Mouse (Mus musculus): ENCODE data around the gene Tspan5. TPM values are rescaled to one million over a fixed set of nuclear protein-coding genes. Genes with fewer than 3 reads are reported as not detected.

Gene Tspan5
- polyA plus RNA-seq, 1 experiment from 2014 or later, result 25.3 TPM

- Histone ChIP-seq H3K4me1 (peaks cover 28% of the 10 kb centered on the region), H3K4me3 (no peak overlapping the region), H3K27me3 (ENCODE audit: poor library complexity, severe bottlenecking) (no peaks in the 10 kb centered on the region), H3K9me3 (no peaks in the 10 kb centered on the region), H3K36me3 (replicated peaks) (no peaks in the 10 kb centered on the region), H3K27ac (no peak overlapping the region)
- 95% methylated on average over 5 of the region's 5 CpGs for WGBS
- DNase-seq (ENCODE audit: extremely low spot score, low spot score), result no peak
These were observed 5.0 kb downstream of the Tspan5 start for GRCm38 (mm10) chr3:138747035-138747434.

GRCm38 (mm10) chr3:138747985-138748384 is 6.0 kb downstream of the Tspan5 start:
- H3K9me3 ChIP-seq, result no peaks in the 10 kb centered on the region
- H3K27me3 ChIP-seq (ENCODE audit: poor library complexity, severe bottlenecking), result no peaks in the 10 kb centered on the region
- H3K36me3 ChIP-seq (replicated peaks), result no peaks in the 10 kb centered on the region
- peaks cover 38% of the 10 kb centered on the region for H3K4me1 ChIP-seq
- 95% methylated on average over 5 of the region's 5 CpGs for WGBS
- H3K27ac ChIP-seq, result no peak overlapping the region
- no peak for DNase-seq (ENCODE audit: extremely low spot score, low spot score)
- no peak overlapping the region for H3K4me3 ChIP-seq

DNA sequence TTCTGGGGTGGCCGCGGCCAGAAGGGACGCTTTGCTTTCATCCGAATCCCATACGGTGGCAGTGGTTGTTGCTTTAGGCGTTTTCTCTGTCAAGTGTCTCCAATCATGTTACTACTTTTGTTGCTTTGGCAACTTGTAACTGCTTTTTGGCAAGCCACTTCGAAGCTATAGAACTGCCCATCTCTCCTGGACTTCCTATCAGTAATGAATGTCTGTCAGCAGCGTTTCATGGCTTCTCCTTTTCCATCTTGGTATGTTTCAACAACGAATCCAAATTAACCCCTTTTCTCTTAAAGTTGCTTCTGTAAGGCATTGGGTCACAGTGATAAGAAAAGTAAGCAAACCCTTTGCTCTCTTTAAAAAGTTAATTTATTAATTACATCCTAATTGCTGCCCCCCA is 7.7 kb downstream of the Tspan5 start:
- peaks cover 30% of the 10 kb centered on the region for H3K4me1 ChIP-seq

DNA sequence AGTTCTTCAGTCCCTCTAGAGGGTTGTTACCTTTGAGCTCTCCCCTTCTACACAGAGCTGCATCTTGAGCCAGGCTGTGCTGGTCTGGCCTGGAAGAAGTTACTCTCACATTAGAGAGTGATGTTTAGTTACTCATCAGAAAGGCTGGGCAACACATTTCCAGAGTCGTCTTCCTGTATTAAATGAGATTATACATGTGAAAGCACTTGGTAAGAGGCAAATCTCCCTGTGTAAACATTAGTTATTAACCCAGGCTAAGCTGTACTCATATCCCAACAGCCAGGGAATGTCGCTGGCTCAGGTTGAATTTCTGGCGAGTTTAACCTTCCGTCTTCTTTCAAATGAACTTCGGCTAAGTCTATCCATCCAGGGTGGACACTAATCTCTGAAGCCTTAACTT is 9.3 kb downstream of the Tspan5 start:
- no peak overlapping the region for H3K4me3 ChIP-seq
- H3K27ac ChIP-seq, result no peak overlapping the region
- no peak for DNase-seq (ENCODE audit: extremely low spot score, low spot score)
- H3K4me1 ChIP-seq, result peaks cover 23% of the 10 kb centered on the region
- WGBS, result 88% methylated on average over 5 of the region's 5 CpGs
- H3K36me3 ChIP-seq (replicated peaks), result no peaks in the 10 kb centered on the region
- no peaks in the 10 kb centered on the region for H3K27me3 ChIP-seq (ENCODE audit: poor library complexity, severe bottlenecking)
- no peaks in the 10 kb centered on the region for H3K9me3 ChIP-seq

More for the DNA sequence above, 7.7 kb downstream of the Tspan5 start:
- 89% methylated on average over 9 of the region's 9 CpGs for WGBS
- Histone ChIP-seq H3K27ac (peak overlapping the region; percentile 30; the same call in 1 of the 2 replicates), H3K27me3 (ENCODE audit: poor library complexity, severe bottlenecking) (no peaks in the 10 kb centered on the region), H3K9me3 (no peaks in the 10 kb centered on the region), H3K36me3 (replicated peaks) (no peaks in the 10 kb centered on the region), H3K4me3 (no peak overlapping the region)
- DNase-seq (ENCODE audit: extremely low spot score, low spot score), result no peak

DNA sequence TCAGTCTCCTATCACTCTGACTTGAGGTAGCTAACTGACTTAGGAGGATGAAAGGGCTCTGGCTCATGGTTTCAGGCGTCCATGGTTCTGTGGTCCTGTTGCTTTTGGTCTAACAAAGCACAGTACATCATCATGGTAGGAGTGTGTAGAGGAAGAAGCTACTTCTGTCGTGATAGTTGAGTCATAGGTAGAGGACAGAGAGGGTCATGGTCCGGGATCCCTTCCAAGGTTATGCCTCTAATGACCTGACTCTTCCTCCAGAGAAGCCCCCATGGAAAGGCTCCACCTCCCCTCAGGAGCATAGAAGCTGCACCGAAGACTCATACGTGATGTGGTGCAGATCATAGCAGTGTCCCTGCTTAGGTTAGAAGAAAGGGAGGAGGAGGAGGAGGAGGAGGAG is 10.1 kb downstream of the Tspan5 start:
- 80% methylated on average over 5 of the region's 5 CpGs for WGBS
- no peak overlapping the region for H3K27ac ChIP-seq
- peaks cover 23% of the 10 kb centered on the region for H3K4me1 ChIP-seq
- DNase-seq (ENCODE audit: extremely low spot score, low spot score), result no peak
- 0 out of 2 replicates have a peak, but pooled peaks cover 4% of the 10 kb centered on the region for H3K36me3 ChIP-seq (replicated peaks)
- no peaks in the 10 kb centered on the region for H3K9me3 ChIP-seq
- no peak overlapping the region for H3K4me3 ChIP-seq
- no peaks in the 10 kb centered on the region for H3K27me3 ChIP-seq (ENCODE audit: poor library complexity, severe bottlenecking)

- Histone ChIP-seq H3K27me3 (ENCODE audit: poor library complexity, severe bottlenecking) (no peaks in the 10 kb centered on the region), H3K27ac (no peak overlapping the region), H3K4me3 (no peak overlapping the region), H3K36me3 (replicated peaks) (0 out of 2 replicates have a peak, but pooled peaks cover 5% of the 10 kb centered on the region), H3K4me1 (peaks cover 23% of the 10 kb centered on the region), H3K9me3 (no peaks in the 10 kb centered on the region)
- no peak for DNase-seq (ENCODE audit: extremely low spot score, low spot score)
- 85% methylated on average over 3 of the region's 3 CpGs for WGBS
These were observed 10.8 kb downstream of the Tspan5 start for GRCm38 (mm10) chr3:138752769-138753168.

DNA sequence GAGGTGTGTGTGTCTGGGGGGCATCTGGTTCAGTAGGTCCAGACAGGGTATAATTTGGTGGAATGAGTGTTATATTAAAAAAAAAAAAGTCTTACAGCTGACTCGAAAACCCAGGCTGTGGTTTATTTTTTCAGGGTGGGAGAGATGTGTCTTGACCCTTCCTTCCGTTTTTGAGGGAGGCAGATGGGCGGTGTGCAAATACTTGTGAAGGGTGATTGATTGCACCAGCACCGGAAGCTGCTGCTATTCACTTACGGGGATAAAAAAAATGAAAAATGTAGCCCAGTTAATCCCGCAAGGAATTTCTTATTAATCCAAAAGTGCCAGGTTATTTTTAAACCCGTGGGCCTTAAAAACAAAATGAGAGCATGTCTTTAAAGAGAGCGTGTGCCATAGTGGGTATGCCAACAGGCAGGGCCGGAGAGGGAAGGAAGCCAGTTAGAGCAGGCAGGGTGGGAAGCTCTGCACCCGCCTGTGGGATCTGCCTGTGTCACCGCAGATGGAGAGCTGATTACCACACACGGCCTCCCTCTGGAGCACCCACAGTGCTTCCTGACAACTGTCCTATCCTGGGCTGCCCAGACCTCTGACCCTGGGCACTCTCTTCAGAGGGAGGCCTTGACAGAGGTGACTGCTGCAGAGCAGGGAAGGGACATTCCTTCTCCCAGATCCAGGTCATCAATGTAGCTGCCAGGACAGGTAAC is 11.3 kb downstream of the Tspan5 start:
- 0 out of 2 replicates have a peak overlapping the region, but pooled peaks have one; percentile 40 for H3K27ac ChIP-seq
- H3K27me3 ChIP-seq (ENCODE audit: poor library complexity, severe bottlenecking), result no peaks in the 10 kb centered on the region
- 0 out of 2 replicates have a peak, but pooled peaks cover 5% of the 10 kb centered on the region for H3K36me3 ChIP-seq (replicated peaks)
- WGBS, result 59% methylated on average over 12 of the region's 12 CpGs
- H3K4me3 ChIP-seq, result no peak overlapping the region
- H3K4me1 ChIP-seq, result peaks cover 24% of the 10 kb centered on the region
- H3K9me3 ChIP-seq, result no peaks in the 10 kb centered on the region
- DNase-seq (ENCODE audit: extremely low spot score, low spot score), result no peak

- Histone ChIP-seq H3K27me3 (ENCODE audit: poor library complexity, severe bottlenecking) (no peaks in the 10 kb centered on the region), H3K4me3 (no peak overlapping the region), H3K4me1 (peaks cover 34% of the 10 kb centered on the region), H3K9me3 (no peaks in the 10 kb centered on the region), H3K27ac (no peak overlapping the region), H3K36me3 (replicated peaks) (0 out of 2 replicates have a peak, but pooled peaks cover 5% of the 10 kb centered on the region)
- WGBS, result 95% methylated on average over 5 of the region's 5 CpGs
- DNase-seq (ENCODE audit: extremely low spot score, low spot score), result no peak
These were observed 12.3 kb downstream of the Tspan5 start for GRCm38 (mm10) chr3:138754328-138754727.

- Histone ChIP-seq H3K36me3 (replicated peaks) (0 out of 2 replicates have a peak, but pooled peaks cover 5% of the 10 kb centered on the region), H3K4me3 (no peak overlapping the region), H3K27ac (no peak overlapping the region), H3K27me3 (ENCODE audit: poor library complexity, severe bottlenecking) (no peaks in the 10 kb centered on the region), H3K4me1 (peaks cover 50% of the 10 kb centered on the region), H3K9me3 (no peaks in the 10 kb centered on the region)
- no peak for DNase-seq (ENCODE audit: extremely low spot score, low spot score)
- 95% methylated on average over 2 of the region's 2 CpGs for WGBS
These were observed 15.3 kb downstream of the Tspan5 start for GRCm38 (mm10) chr3:138757283-138757682.

- no peaks in the 10 kb centered on the region for H3K27me3 ChIP-seq (ENCODE audit: poor library complexity, severe bottlenecking)
These were observed 18.1 kb downstream of the Tspan5 start for GRCm38 (mm10) chr3:138759968-138760684.

GRCm38 (mm10) chr3:138760685-138761119 is 18.7 kb downstream of the Tspan5 start:
- 69% methylated on average over 11 of the region's 11 CpGs for WGBS
- no peak for DNase-seq (ENCODE audit: extremely low spot score, low spot score)
- Histone ChIP-seq H3K36me3 (replicated peaks) (peaks cover 17% of the 10 kb centered on the region; the same call in 1 of the 2 replicates), H3K27ac (peak overlapping the region; percentile 58; the same call in 1 of the 2 replicates), H3K4me3 (no peak overlapping the region), H3K27me3 (ENCODE audit: poor library complexity, severe bottlenecking) (no peaks in the 10 kb centered on the region), H3K4me1 (peaks cover 35% of the 10 kb centered on the region), H3K9me3 (no peaks in the 10 kb centered on the region)

More at GRCm38 (mm10) chr3:138759968-138760684, 18.1 kb downstream of the Tspan5 start:
- DNase-seq (ENCODE audit: extremely low spot score, low spot score), result no peak
- no peak overlapping the region for H3K4me3 ChIP-seq
- H3K9me3 ChIP-seq, result no peaks in the 10 kb centered on the region
- H3K36me3 ChIP-seq (replicated peaks), result peaks cover 17% of the 10 kb centered on the region; the same call in 1 of the 2 replicates
- peaks cover 35% of the 10 kb centered on the region for H3K4me1 ChIP-seq
- peak overlapping the region; percentile 58; the same call in 1 of the 2 replicates for H3K27ac ChIP-seq
- WGBS, result 31% methylated on average over 9 of the region's 9 CpGs

DNA sequence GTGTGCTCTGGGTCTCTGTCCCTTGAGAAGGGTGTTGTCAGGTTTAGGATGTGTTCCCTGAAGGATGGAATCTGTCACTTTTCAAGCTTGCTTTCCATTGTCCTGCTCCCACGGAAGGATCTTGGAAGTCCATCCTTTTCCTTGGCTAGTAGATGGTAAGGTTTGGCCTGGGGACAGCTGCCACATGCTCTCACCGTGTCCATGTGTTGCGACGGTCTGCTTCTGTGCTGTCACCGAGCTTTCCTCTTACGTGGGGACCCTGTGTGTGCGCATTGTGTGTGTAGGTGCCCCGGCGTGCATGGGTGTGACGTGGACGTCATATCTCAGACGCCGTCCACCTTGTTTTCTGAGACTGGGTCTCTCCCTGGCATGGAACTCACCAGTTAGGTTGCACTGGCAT is 19.5 kb downstream of the Tspan5 start:
- peaks cover 17% of the 10 kb centered on the region; the same call in 1 of the 2 replicates for H3K36me3 ChIP-seq (replicated peaks)
- no peak overlapping the region for H3K4me3 ChIP-seq
- 94% methylated on average over 13 of the region's 13 CpGs for WGBS
- H3K9me3 ChIP-seq, result no peaks in the 10 kb centered on the region
- H3K27me3 ChIP-seq (ENCODE audit: poor library complexity, severe bottlenecking), result no peaks in the 10 kb centered on the region
- no peak for DNase-seq (ENCODE audit: extremely low spot score, low spot score)
- H3K4me1 ChIP-seq, result peaks cover 35% of the 10 kb centered on the region
- no peak overlapping the region for H3K27ac ChIP-seq

DNA sequence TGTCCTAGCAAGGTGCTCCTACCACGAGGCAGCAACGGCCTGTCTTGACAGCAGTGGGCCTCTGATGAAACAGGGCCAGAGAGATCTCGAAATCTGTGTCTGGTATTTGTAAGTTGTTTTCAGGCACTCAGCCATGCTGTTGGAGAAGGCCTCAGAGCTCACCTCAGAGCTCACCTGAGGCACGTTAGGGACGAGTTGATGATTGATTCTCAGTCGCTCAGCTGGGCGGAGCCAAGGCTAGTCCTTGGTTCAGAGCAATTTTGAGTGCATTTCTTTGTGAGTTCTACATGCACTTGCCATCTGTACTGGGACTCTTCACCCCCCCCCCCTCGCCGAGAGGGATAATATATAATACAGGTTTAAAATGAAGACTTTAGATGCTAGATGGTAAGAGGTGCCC is 21.9 kb downstream of the Tspan5 start:
- 91% methylated on average over 9 of the region's 9 CpGs for WGBS
- no peak for DNase-seq (ENCODE audit: extremely low spot score, low spot score)
- H3K27ac ChIP-seq, result no peak overlapping the region
- H3K36me3 ChIP-seq (replicated peaks), result peaks cover 12% of the 10 kb centered on the region; the same call in 1 of the 2 replicates
- H3K9me3 ChIP-seq, result no peaks in the 10 kb centered on the region
- H3K4me3 ChIP-seq, result no peak overlapping the region
- peaks cover 41% of the 10 kb centered on the region for H3K4me1 ChIP-seq
- H3K27me3 ChIP-seq (ENCODE audit: poor library complexity, severe bottlenecking), result no peaks in the 10 kb centered on the region

Measured in forebrain, embryonic 10.5 days (tissue).